Mouse (Mus musculus) sigmoid colon, adult 10 weeks (tissue): ENCODE results near the gene Ankrd49. TPM values are rescaled to one million over a fixed set of nuclear protein-coding genes. Genes with fewer than 3 reads are reported as not detected.

ENCODE experiments used
- polyA plus RNA-seq: library from polyadenylated mRNA; stranded (reverse); fragments of 350-450 nt; fragmentation: Illumina TruSeq; extraction: RNeasy Lipid Tissue Mini Kit (QIAGEN cat#74804); gene quantifications from one replicate; pipeline ENCODE4 v1.2.3, GENCODE M21; 2014; ENCODE audit warnings: low read depth, low replicate concordance

Ankrd49 gene
- polyA plus RNA-seq: 63.7 TPM

DNA sequence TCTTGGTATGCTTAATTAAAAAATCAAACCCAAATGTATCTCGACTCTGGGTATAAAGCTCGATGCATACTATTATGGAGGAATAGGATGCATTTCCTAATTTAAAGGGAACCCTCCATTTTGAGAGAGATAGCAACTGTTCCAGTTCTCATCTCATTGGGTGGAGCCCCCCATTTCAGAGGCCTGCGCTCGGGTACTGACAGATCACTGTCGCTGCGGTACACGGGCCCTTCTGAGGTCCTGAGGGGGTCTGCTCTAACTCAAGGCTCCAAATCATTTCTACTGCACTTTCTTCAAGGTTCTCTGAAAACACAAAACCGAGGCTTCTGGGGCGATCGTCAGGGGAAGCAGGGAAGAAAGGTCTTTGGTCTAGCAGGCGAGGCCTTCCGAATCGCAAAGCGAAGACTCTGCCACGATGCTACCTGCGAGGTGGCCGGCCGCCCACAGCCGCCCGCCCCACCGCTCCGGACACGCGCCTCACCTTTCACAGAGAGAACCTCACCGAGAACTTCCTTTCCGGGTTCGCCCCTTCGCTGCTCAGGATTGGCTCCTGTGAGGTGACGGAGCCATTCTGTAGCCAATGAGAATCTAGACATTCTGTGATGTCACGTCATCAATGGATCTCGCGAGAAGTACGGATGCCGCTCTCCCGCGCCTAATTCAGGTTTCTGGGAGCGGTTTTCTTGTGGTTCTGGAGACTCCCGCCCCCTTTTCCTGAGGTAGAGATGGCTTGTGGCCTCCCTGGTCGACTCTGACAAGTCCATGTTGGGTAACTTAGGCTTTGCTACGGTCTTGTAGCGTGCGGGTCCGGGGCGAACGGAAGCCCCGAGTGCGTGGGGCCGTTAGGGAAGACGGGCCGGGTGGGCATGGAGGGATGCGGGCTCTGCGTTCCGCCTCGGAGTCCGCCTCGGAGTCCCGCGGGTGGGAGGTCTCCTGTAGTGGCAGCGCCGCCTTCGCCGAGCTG is at the start of gene Ankrd49, which contains the start of gene Mre11a:
TSS of gene Ankrd49 (minus strand) at position 818 of the 964 bp plus-strand sequence.
TSS of gene Mre11a (plus strand) at position 616 of the 964 bp plus-strand sequence.

DNA sequence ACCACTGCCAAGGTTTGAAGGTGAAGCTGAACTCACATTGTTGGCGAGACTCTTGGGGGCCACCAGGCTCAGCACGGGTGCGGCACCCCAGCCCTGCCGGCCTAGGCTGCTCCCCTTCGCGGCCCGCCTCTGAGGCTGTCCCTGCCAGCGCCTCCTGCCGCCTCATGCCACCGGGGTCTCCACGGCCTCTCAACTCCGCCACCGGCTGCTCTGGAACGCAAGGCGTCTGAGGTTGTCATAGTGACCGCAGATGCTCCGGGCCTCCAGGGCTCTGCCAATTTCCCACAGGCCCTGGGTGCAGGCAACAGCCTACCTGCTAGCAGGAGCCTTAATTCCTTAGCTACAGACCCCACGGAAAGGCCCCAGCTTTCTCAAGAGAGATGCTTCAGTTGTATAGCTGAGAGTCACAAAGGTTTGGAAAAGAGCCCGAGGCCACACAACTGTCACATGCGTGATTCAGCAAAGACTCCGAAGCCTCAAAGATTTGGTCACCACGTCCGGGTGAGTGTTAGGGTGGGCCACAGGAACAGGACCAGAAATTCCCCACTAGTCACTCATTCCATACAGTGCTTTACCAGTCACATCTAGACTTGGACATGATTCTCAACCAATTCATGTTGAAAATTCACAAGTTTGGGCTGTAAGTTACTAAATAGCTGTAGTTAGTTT is 13.7 kb downstream of the Ankrd49 start, which contains the start of gene 1700012B09Rik:
TSS of gene 1700012B09Rik (minus strand) at position 228 of the 669 bp plus-strand sequence.

DNA sequence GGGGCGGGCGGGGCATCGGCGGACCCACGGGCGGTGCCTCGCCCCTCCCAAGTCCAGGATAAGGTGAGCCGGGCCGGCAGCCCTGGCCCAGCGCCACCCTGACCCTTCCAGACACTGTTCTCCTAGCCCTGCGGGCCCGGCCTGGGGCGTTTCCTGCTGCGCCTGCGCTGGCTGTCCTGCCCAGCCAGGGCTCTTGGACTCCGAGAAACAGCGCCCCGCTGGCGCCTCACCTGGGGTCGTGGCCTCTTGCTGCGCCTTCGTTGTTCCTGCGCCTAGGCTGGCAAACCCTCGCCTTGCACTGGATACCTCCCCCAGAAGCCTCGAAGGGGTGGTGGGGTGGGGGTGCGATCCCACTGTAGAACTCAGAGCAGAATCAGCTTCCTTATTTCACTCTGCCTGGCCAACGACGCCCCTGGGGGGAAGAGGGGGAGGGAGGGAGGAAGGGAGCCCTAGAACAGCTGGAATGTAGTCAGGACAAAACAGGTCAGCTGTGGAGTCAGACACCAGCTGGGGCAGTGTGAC is 32.6 kb downstream of the Ankrd49 start, which contains the start of gene Fut4:
TSS of gene Fut4 (minus strand) at position 393 of the 522 bp plus-strand sequence.

DNA sequence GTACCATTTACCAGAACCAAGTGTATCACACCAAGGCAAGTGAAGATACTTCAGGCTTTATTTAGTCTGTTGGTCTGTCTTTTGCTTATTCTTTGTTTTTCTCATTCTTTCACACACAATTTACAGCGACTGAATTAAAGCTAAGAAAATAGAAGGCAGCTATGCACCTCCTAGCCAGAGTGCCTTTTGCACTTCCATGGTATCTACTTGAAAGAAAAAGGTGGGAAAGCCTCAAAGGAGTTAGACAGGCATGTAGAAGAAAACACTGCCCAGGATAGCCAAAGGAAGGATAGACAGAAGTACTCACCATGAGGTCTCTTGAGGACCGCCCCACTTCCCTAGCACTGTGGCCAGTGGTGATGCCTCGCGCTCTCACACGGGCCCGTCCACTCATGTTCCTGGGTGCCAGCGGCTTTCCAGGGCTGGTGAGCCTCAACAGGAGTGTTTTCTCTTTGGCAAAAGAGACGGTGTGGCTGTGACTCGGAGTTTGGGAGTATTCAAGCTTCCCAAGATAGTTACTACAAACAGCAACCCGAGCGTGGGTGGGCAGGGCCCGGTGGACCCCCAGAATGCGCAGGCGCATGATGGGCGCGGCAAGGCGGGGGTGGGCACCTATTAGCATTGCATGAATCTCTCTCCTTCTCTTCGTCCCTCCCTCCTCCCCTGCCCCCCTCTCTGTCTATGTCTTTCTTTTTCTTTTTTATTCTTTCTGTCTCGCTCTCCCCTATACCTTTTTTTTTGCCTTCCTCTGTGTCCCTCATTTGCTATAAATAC is 44.3 kb downstream of the Ankrd49 start, which contains the start of gene Piwil4:
TSS of gene Piwil4 (minus strand) at position 583 of the 774 bp plus-strand sequence.

Other genes starting within 250 kb of the Ankrd49 start
- 8.5 TPM for gene Amotl1, start 139.8 kb downstream of the Ankrd49 start, polyA plus RNA-seq
- 4.0 TPM for gene Piwil4, start 44.1 kb downstream of the Ankrd49 start, polyA plus RNA-seq
- 85.7 TPM for gene Fut4, start 32.5 kb downstream of the Ankrd49 start, polyA plus RNA-seq
- gene 1700012B09Rik, start 13.8 kb downstream of the Ankrd49 start, polyA plus RNA-seq: not detected
- gene Mre11a, start 202 bp downstream of the Ankrd49 start, polyA plus RNA-seq: 54.9 TPM
- gene Gpr83, start 75.4 kb upstream of the Ankrd49 start, polyA plus RNA-seq: 0.60 TPM
- gene Izumo1r, start 119.1 kb upstream of the Ankrd49 start, polyA plus RNA-seq: not detected